Mouse (Mus musculus) cerebellum, adult 2 months (tissue): ENCODE results near the gene Sh3pxd2a. TPM values are rescaled to one million over a fixed set of nuclear protein-coding genes. Genes with fewer than 3 reads are reported as not detected.

Experiments used
- DNase-seq, 2 experiments: peaks; one replicate each; pipeline ENCODE4 v3.0.0; 2021
- H3K27ac ChIP-seq: fragments of 200-500 bp; 2 replicates; pipeline ENCODE4 v1.5.1; 2012; ENCODE audit warnings: low read length, control low read depth, inconsistent platforms; ENCODE audit not compliant: insufficient read depth
- H3K27me3 ChIP-seq: fragments of 200-500 bp; 2 replicates; pipeline ENCODE4 v1.6.1; 2012; ENCODE audit warnings: inconsistent platforms, mild to moderate bottlenecking, low read length, moderate library complexity; ENCODE audit not compliant: control insufficient read depth, insufficient read depth
- H3K4me1 ChIP-seq: fragments of 200-500 bp; 2 replicates; pipeline ENCODE4 v1.6.1; 2011; ENCODE audit warnings: low read length; ENCODE audit not compliant: control insufficient read depth, insufficient read depth
- H3K4me3 ChIP-seq: fragments of 200-500 bp; replicated peaks from 2 replicates; pipeline ENCODE3; 2011; ENCODE audit warnings: mild to moderate bottlenecking, low read depth, low read length, control low read depth; ENCODE audit not compliant: insufficient read depth
- CTCF ChIP-seq: fragments of 200-500 bp; IDR thresholded peaks from 2 replicates; pipeline ENCODE4 v1.5.1; 2011; ENCODE audit warnings: low read depth, mild to moderate bottlenecking, control low read depth, low read length, moderate library complexity, borderline replicate concordance; ENCODE audit not compliant: insufficient read depth
- POLR2A ChIP-seq: fragments of 200-500 bp; IDR thresholded peaks from 2 replicates; pipeline ENCODE4 v1.6.1; 2011; ENCODE audit warnings: low read length, control low read depth, borderline replicate concordance; ENCODE audit not compliant: insufficient read depth
- WGBS: fragments of 180-500 bp; shearing (Covaris S2); methylation state at CpG from one replicate; pipeline ENCODE4 v1.1.7; 2018; 5-methylcytosine and 5-hydroxymethylcytosine counted together
- polyA plus RNA-seq: library from polyadenylated mRNA; depleted of rRNA; stranded (reverse); fragments of >200 nt; gene quantifications from 2 replicates; pipeline ENCODE4 v1.2.3, GENCODE M21; 2012

The Sh3pxd2a gene
- polyA plus RNA-seq, 1 experiment, result 7.9 TPM

DNA sequence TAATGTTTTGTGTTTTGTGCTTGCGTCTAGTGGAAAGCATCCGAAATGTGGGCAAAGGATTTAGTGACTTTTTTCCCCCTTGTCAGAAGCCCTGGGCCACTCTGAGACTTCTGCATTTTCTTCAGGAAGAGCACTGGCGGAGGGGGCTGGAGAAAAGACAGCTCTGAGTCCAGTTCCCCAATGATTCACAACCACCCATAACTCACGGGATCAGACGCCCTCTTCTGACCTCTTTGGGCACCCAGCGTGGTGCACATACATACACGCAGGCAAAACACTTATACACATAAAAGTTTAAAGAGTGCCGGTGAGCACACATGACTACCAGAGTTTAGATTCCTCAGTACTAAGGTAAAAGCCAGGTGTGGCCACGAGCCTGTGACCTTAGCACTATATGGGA, 1.3 kb upstream of the Sh3pxd2a start:
- WGBS, result 76% methylated on average over 9 of the region's 9 CpGs
- Histone ChIP-seq H3K4me3 (no peak overlapping the region), H3K4me1 (no peaks in the 10 kb centered on the region), H3K27ac (no peak overlapping the region), H3K27me3 (peaks cover 3% of the 10 kb centered on the region; the same call in 1 of the 2 replicates)
- no peak for TF ChIP-seq CTCF
- TF ChIP-seq POLR2A, result no peak
- no peak for DNase-seq

DNA sequence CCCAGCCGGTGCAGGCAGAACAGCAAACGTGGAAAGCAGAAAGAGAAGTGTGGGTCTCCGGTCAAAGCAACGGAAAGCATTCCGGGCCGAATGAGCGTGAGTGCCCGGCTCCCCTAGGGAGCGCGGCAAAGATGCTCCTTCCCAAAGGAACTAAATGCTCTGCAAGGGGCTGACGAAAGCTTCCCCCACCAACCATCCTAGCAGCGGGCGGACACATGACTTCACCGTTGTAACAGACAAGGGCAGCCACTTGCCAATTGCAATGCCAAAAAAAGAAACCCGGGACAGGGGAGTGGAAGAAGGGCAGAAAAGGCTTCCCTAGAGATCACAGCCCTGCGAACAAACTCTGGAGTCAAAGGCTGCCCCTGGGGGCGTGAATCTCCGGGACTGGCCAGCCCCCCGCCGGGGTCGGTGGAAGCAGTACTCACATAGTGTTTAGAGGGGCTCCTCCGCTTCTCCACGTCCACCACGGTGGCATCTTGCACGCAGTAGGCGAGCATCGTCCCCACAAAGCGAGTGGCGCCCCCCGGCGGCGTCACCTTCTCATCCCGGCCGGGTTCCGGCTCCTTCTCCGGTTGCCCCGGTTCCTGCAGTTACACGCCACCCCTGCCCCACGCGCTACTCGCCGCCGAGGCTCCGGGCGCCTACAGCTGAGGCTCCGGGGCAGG, 431 bp downstream of the Sh3pxd2a start:
- under 1% methylated on average over 46 of the region's 46 CpGs for WGBS
- Histone ChIP-seq H3K4me3 (peak overlapping the region; percentile 23), H3K27me3 (peaks cover 3% of the 10 kb centered on the region; the same call in 1 of the 2 replicates), H3K27ac (no peak overlapping the region), H3K4me1 (no peaks in the 10 kb centered on the region)
- peak; percentile 32 to 42 for DNase-seq
- TF ChIP-seq CTCF (peak; percentile 40; the same call in 1 of the 2 replicates), POLR2A (no peak)

DNA sequence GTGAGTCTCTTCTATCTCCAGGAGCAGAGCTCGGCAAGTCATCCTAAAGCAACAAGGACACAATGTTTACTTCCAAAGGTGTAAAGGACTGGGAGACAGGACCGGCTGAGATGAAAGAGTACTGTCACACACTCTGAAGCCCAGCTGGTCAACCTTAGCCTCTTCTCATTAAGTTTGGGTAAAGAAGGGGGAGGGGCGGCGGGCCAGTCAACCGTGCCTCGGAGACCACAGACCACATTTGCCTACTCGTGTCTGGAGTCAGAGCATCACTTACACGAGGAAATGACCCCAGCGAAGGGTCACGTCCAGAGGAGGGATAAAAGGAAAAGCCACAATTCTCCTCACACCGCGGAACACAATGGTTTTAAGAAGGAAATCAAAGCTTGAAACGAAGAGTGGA, 995 bp downstream of the Sh3pxd2a start:
- H3K27me3 ChIP-seq, result peaks cover 3% of the 10 kb centered on the region; the same call in 1 of the 2 replicates
- H3K4me1 ChIP-seq, result no peaks in the 10 kb centered on the region
- no peak overlapping the region for H3K27ac ChIP-seq
- H3K4me3 ChIP-seq, result peak overlapping the region; percentile 23
- no peak for DNase-seq
- TF ChIP-seq CTCF (no peak), POLR2A (no peak)
- 3% methylated on average over 13 of the region's 13 CpGs for WGBS

DNA sequence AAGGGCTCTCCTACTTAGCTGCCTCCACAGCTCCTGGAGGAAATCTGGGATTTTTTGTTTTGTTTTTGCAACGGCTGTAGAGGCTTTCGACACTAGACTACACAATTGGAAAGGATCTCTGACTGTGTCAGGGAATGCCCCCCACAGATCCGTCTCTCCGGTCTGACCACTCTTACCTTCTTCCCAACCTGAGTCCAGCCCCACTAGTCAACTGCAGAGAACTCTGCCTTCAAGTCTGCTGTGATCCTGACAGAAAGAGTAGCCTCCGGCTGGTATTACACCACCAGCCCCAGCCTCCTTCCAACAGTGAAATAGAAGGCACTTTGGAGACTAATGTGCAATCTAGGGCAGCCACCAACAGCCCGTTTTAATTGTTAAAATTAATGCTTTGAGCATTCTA, 1.5 kb downstream of the Sh3pxd2a start:
- no peak for TF ChIP-seq POLR2A
- TF ChIP-seq CTCF, result no peak
- DNase-seq, result no peak
- peaks cover 3% of the 10 kb centered on the region; the same call in 1 of the 2 replicates for H3K27me3 ChIP-seq
- no peaks in the 10 kb centered on the region for H3K4me1 ChIP-seq
- no peak overlapping the region for H3K27ac ChIP-seq
- no peak overlapping the region for H3K4me3 ChIP-seq
- 22% methylated on average over 6 of the region's 6 CpGs for WGBS

DNA sequence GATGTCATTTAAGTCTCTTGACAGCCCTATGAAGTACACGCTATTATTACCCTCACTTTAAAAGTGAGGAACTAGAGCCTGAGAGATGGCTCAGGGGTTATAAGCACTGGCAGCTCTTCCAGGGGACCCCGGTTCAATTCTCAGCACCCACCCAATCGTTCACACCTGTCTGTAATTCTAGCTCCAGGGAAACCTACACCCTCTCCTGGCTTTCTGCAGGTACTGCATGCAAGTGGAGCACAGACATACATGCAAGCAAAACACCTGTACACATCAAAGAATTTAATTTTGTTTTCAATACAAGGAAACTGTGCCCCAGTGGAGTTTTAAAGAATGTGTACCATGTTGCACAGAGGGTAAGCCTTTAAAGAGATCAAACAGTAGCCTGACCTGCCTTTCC, 2.4 kb downstream of the Sh3pxd2a start:
- Histone ChIP-seq H3K27me3 (peaks cover 3% of the 10 kb centered on the region; the same call in 1 of the 2 replicates), H3K4me3 (no peak overlapping the region), H3K4me1 (no peaks in the 10 kb centered on the region), H3K27ac (no peak overlapping the region)
- 94% methylated on average over 3 of the region's 3 CpGs for WGBS
- TF ChIP-seq POLR2A (no peak), CTCF (no peak)
- DNase-seq, result no peak

DNA sequence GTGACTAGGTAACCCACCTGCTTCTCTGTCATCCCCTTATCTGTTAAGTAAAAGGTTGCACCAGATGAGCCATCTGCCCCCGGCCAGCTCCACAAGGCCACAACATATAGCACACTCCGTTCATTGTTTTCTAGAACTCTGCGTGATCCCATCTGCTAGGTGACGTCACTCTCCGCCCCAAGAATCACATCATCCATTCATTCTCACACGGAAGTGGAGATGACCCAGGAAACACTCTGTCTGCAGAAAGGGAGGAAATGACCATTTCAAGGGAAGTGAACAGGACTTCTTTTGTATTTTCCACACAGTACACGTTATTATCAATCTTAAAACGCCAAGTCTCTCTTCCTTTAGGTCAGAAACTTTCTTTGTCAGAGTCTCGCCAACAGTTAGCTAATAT, 2.8 kb downstream of the Sh3pxd2a start:
- TF ChIP-seq POLR2A (no peak), CTCF (no peak)
- H3K4me3 ChIP-seq, result no peak overlapping the region
- H3K4me1 ChIP-seq, result no peaks in the 10 kb centered on the region
- peaks cover 3% of the 10 kb centered on the region; the same call in 1 of the 2 replicates for H3K27me3 ChIP-seq
- no peak for DNase-seq
- 83% methylated on average over 9 of the region's 9 CpGs for WGBS
- no peak overlapping the region for H3K27ac ChIP-seq

DNA sequence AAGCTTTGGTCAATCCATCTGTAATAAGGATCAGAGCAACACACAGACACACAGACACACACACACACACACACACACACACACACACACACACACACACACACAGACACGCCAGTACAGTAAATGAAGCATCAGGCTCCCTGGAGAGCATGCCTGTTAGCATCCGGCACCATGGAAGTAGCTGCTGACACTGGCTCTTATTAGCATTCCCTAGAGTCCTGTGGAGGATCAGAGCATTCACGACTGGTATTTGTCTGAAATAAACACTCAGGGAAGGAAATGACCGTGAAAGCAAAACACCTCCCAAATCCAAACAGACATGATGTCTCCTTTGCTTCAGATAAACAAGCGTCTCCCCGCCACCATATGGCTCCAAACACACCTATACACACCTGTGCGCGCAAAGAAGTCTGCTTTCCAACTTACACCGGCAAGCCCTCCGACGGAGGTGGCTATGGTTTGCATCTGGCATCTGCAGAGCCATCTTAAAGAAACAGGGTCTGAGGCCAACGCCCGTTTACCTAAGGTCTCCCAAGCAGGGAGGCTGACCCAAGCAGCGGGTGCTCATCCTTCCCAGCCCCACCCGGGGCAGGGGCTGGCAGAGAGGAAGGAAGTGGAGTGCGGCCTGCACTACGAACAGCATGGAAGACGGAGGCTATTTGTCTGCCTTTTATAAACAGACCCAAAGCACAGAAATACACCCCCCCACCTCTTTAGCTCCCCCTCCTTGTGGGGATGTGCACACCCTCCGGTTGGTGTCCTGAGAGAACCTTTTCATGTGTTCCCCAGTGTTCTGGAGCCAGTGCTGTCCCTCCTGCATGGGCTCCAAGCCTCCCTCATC, 3.9 kb downstream of the Sh3pxd2a start:
- no peak for DNase-seq
- Histone ChIP-seq H3K27me3 (peaks cover 3% of the 10 kb centered on the region; the same call in 1 of the 2 replicates), H3K4me1 (no peaks in the 10 kb centered on the region), H3K27ac (no peak overlapping the region), H3K4me3 (no peak overlapping the region)
- 67% methylated on average over 19 of the region's 19 CpGs for WGBS
- TF ChIP-seq POLR2A (no peak), CTCF (no peak)
